Mouse (Mus musculus): ENCODE results near the gene Sdhaf4.
A peak's percentile ranks its signal among the peaks of the same experiment; 100 is the strongest.

Gene Sdhaf4

DNA sequence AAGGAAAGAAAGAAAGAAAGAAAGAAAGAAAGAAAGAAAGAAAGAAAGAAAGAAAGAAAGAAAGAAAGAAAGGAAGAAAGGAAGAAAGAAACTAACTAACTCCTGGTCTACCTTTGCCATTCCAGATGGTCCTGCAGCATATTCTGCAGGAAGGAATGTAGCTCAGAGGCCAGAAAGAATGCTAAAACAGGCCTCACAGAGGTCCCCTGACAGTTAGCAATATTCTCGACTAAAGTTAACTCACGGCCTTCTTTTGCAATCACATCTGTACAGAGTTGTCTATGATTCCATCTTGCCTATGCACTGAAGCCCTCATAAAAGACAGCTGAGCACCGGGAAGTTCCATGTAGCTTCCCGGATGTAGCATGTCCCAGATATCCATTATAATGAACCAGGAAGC is 49.9 kb downstream of the Sdhaf4 start:
- DNase-seq (ENCODE audit: low spot score in 2 of 2), result no peak

DNA sequence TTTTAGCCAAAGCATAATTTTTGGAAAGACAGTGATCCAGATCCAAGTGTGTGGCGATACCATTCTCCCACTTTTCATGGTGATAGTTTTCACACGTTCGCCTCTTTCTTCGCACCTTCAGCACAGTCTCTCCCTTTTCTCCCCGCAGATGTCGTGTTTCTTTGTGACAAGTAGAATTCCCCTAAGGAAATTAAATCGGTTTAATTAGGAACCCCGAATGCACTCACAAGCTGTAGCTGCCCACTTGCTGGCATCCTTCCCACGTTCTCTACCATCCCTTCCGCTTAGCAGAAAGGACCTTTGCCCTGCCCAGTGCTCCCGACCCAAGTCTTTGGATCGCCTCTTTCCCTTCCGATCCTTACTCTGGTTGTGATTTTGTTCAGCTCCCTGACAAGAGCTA is 51.5 kb downstream of the Sdhaf4 start:
- DNase-seq (ENCODE audit: low spot score in 2 of 2), result peak in 1 of 2 experiments; percentile 48

- no peak for DNase-seq (ENCODE audit: low spot score in 2 of 2)
Observed at GRCm38 (mm10) chr1:23948778-23949699, 56.4 kb downstream of the Sdhaf4 start.

DNA sequence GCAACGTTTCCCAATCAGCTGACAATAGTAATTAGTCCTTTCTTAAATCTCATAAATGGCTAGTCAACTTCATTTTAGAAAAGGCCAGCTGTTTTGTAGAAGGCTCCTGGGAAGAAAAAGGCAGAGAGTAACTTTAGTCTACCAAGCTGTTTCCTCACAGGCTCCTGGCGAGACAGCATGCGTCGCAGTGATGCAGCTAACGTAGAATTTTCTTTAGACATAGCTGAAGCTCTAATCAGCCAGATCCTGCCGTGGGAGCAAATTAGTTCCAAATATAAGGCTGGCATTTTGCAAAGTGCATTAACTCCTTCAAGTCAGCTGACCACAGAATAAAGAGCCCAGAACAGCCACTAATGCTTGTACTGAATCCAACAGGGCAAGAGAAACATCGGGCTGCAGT is 57.2 kb downstream of the Sdhaf4 start:
- DNase-seq (ENCODE audit: low spot score in 2 of 2), result peak; percentile 46 to 59
